Mouse (Mus musculus) lung, adult 2 months (tissue): Measurements from ENCODE around the gene Tmem141.

Source experiments
- CTCF ChIP-seq: fragments of 200-500 bp; IDR thresholded peaks from 2 replicates; pipeline ENCODE4 v1.5.1; 2011; ENCODE audit warnings: mild to moderate bottlenecking, low read length, control low read depth; ENCODE audit not compliant: insufficient read depth
- POLR2A ChIP-seq: fragments of 200-500 bp; IDR thresholded peaks from 2 replicates; pipeline ENCODE4 v1.6.1; 2011; ENCODE audit warnings: low read depth, mild to moderate bottlenecking, control low read depth, low read length, borderline replicate concordance; ENCODE audit errors: extremely low read depth

DNA sequence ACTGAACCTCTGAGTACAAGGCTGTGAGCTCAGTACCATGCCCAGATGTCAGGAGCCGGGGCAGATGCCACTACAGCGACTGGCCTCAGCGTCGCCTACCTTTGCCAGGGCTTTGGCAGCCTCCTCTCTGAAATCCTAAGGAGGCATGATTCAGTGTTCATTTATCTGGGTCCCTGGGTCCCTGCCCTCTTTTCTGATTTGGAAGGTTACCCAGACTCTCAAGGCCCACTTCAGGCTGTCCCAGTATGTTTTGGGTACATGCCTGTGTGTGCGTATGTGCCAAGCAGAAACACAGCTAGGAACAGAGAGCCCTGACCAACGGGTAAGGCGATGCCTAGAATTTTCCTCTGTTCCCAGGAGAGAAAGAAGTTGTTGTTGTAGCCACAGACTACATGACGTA lies 38.5 kb upstream of the Tmem141 start:
- TF ChIP-seq POLR2A (no peak), CTCF (no peak)
